Mouse (Mus musculus) retina, adult 2 months (tissue): ENCODE data around the gene Efcab2.
"Not testable (repeated sequence)": the region's sequence is repeated elsewhere in the genome, so short reads cannot be mapped to it uniquely, and the experiment has no call there.

ENCODE experiments used
- DNase-seq: peaks from one replicate; pipeline ENCODE4 v3.0.0-alpha.2; 2012; ENCODE audit warnings: low read depth, low spot score

Gene Efcab2

GRCm38 (mm10) chr1:178401960-178402359 lies 3.9 kb upstream of the Efcab2 start:
- peak; percentile 47 for DNase-seq

GRCm38 (mm10) chr1:178405445-178405911 lies 407 bp upstream of the Efcab2 start:
- DNase-seq, result peak; percentile 71

GRCm38 (mm10) chr1:178406765-178407645 lies 1.1 kb downstream of the Efcab2 start:
- DNase-seq, result no peak

- no peak for DNase-seq
These were observed 1.8 kb downstream of the Efcab2 start for GRCm38 (mm10) chr1:178407651-178408050.

GRCm38 (mm10) chr1:178408901-178409361 lies 3.0 kb downstream of the Efcab2 start:
- no peak for DNase-seq

- DNase-seq, result not testable (repeated sequence)
These were observed 7.5 kb downstream of the Efcab2 start for GRCm38 (mm10) chr1:178413367-178413766.

GRCm38 (mm10) chr1:178419608-178420007 lies 13.7 kb downstream of the Efcab2 start:
- no peak for DNase-seq

- DNase-seq, result no peak
These were observed 17.8 kb downstream of the Efcab2 start for GRCm38 (mm10) chr1:178423662-178424061.

GRCm38 (mm10) chr1:178431619-178432444 lies 25.9 kb downstream of the Efcab2 start:
- DNase-seq, result no peak

- no peak for DNase-seq
These were observed 27.7 kb downstream of the Efcab2 start for GRCm38 (mm10) chr1:178433619-178434018.

GRCm38 (mm10) chr1:178444407-178444806 lies 38.5 kb downstream of the Efcab2 start:
- DNase-seq, result no peak

GRCm38 (mm10) chr1:178447036-178447435 lies 41.2 kb downstream of the Efcab2 start:
- DNase-seq, result no peak

GRCm38 (mm10) chr1:178448271-178448744 lies 42.4 kb downstream of the Efcab2 start:
- DNase-seq, result no peak

GRCm38 (mm10) chr1:178449172-178449571 lies 43.3 kb downstream of the Efcab2 start:
- peak; percentile 62 for DNase-seq

- no peak for DNase-seq
These were observed 44.0 kb downstream of the Efcab2 start for GRCm38 (mm10) chr1:178449933-178450332.

- no peak for DNase-seq
These were observed 48.2 kb downstream of the Efcab2 start for GRCm38 (mm10) chr1:178454125-178454524.

GRCm38 (mm10) chr1:178455120-178455519 lies 49.2 kb downstream of the Efcab2 start:
- no peak for DNase-seq

- no peak for DNase-seq
These were observed 52.1 kb downstream of the Efcab2 start for GRCm38 (mm10) chr1:178458029-178458428.

- peak; percentile 50 for DNase-seq
These were observed 57.8 kb downstream of the Efcab2 start for GRCm38 (mm10) chr1:178463712-178464111.

- DNase-seq, result no peak
These were observed 58.3 kb downstream of the Efcab2 start for GRCm38 (mm10) chr1:178464140-178464539.

- no peak for DNase-seq
These were observed 61.7 kb downstream of the Efcab2 start for GRCm38 (mm10) chr1:178467594-178467993.

- no peak for DNase-seq
These were observed 62.4 kb downstream of the Efcab2 start for GRCm38 (mm10) chr1:178468280-178468679.
